Mouse (Mus musculus) C2C12 (cell line): ENCODE data around the gene Mbnl1. TPM values are rescaled to one million over a fixed set of nuclear protein-coding genes. Genes with fewer than 3 reads are reported as not detected.

Experiments
- H3K27me3 ChIP-seq: one replicate; pipeline ENCODE4 v1.6.1; 2011; ENCODE audit not compliant: control insufficient read depth, insufficient read depth, insufficient read length
- H3K36me3 ChIP-seq: one replicate; pipeline ENCODE4 v1.6.1; 2011; ENCODE audit not compliant: control insufficient read depth, insufficient read depth
- H3K4me3 ChIP-seq: one replicate; pipeline ENCODE4 v1.5.1; 2011; ENCODE audit warnings: mild to moderate bottlenecking, control low read depth; ENCODE audit not compliant: poor library complexity, insufficient read depth, severe bottlenecking
- H3K79me2 ChIP-seq: one replicate; pipeline ENCODE4 v1.6.1; 2011; ENCODE audit not compliant: control insufficient read depth, insufficient read depth
- H3K79me3 ChIP-seq: one replicate; pipeline ENCODE4 v1.6.1; 2011; ENCODE audit warnings: low read depth, control low read depth
- H3ac ChIP-seq: one replicate; pipeline ENCODE3; 2011; ENCODE audit warnings: low read depth; ENCODE audit not compliant: control insufficient read depth, insufficient read length
- CEBPB ChIP-seq: IDR thresholded peaks from one replicate; pipeline ENCODE4 v1.6.1; 2011; ENCODE audit warnings: low read depth, mild to moderate bottlenecking, control low read depth, moderate library complexity
- CTCF ChIP-seq: IDR thresholded peaks from one replicate; pipeline ENCODE4 v1.5.1; 2011; ENCODE audit not compliant: control insufficient read depth, insufficient read depth, insufficient read length
- FOSL1 ChIP-seq: IDR thresholded peaks from one replicate; pipeline ENCODE4 v1.8.0; 2011; ENCODE audit warnings: mild to moderate bottlenecking, low read length; ENCODE audit not compliant: poor library complexity, insufficient read depth, severe bottlenecking
- MAX ChIP-seq: IDR thresholded peaks from one replicate; pipeline ENCODE4 v1.6.1; 2011; ENCODE audit warnings: mild to moderate bottlenecking, control low read depth
- MYOD1 ChIP-seq: IDR thresholded peaks from one replicate; pipeline ENCODE4 v1.6.1; 2011; ENCODE audit warnings: low read depth; ENCODE audit not compliant: control insufficient read depth, insufficient read length
- MYOG ChIP-seq: IDR thresholded peaks from one replicate; pipeline ENCODE4 v1.6.1; 2011; ENCODE audit not compliant: control insufficient read depth, insufficient read length; ENCODE audit errors: extremely low read depth
- USF1 ChIP-seq: IDR thresholded peaks from one replicate; pipeline ENCODE4 v1.6.1; 2011; ENCODE audit warnings: low read depth, mild to moderate bottlenecking, control low read depth, moderate library complexity
- polyA plus RNA-seq: library from polyadenylated mRNA; unstranded; fragments of >200 nt; fragmentation: generic; extraction: Trizol; gene quantifications from one replicate; pipeline ENCODE4 v1.2.1, GENCODE M21; 2012; ENCODE audit warnings: missing spikeins

The Mbnl1 gene
- polyA plus RNA-seq, 1 experiment = 37.7 TPM

GRCm38 (mm10) chr3:60517234-60517787 is 44.7 kb downstream of the Mbnl1 start:
- Histone ChIP-seq H3K79me3 (peaks cover 94% of the 10 kb centered on the region), H3K79me2 (peaks cover 100% of the 10 kb centered on the region), H3K4me3 (no peak overlapping the region), H3K27me3 (no peaks in the 10 kb centered on the region), H3K36me3 (peaks cover 25% of the 10 kb centered on the region), H3ac (no peak overlapping the region)
- no peak for TF ChIP-seq MYOD1
- no peak for TF ChIP-seq MYOG
- no peak for TF ChIP-seq MAX
- no peak for TF ChIP-seq CTCF
- TF ChIP-seq USF1 = no peak
- no peak for TF ChIP-seq CEBPB
- no peak for TF ChIP-seq FOSL1

GRCm38 (mm10) chr3:60519337-60519736 is 46.7 kb downstream of the Mbnl1 start:
- Histone ChIP-seq H3K79me3 (peaks cover 93% of the 10 kb centered on the region), H3K27me3 (no peaks in the 10 kb centered on the region), H3K79me2 (peaks cover 100% of the 10 kb centered on the region), H3ac (no peak overlapping the region), H3K4me3 (no peak overlapping the region), H3K36me3 (peaks cover 25% of the 10 kb centered on the region)
- TF ChIP-seq MAX = no peak
- no peak for TF ChIP-seq MYOD1
- no peak for TF ChIP-seq FOSL1
- no peak for TF ChIP-seq USF1
- TF ChIP-seq CTCF = no peak
- no peak for TF ChIP-seq MYOG
- TF ChIP-seq CEBPB = no peak

- H3K27me3 ChIP-seq = no peaks in the 10 kb centered on the region
- peaks cover 100% of the 10 kb centered on the region for H3K79me2 ChIP-seq
- TF ChIP-seq MYOG = no peak
- no peak for TF ChIP-seq CTCF
- TF ChIP-seq MYOD1 = no peak
- TF ChIP-seq FOSL1 = no peak
- no peak for TF ChIP-seq USF1
- no peak for TF ChIP-seq CEBPB
- TF ChIP-seq MAX = no peak
- H3K79me3 ChIP-seq = peaks cover 93% of the 10 kb centered on the region
- no peak overlapping the region for H3K4me3 ChIP-seq
- no peak overlapping the region for H3ac ChIP-seq
- peaks cover 20% of the 10 kb centered on the region for H3K36me3 ChIP-seq
Measured at GRCm38 (mm10) chr3:60524127-60524526, 51.5 kb downstream of the Mbnl1 start.

GRCm38 (mm10) chr3:60531286-60531685 is 58.7 kb downstream of the Mbnl1 start:
- H3K79me3 ChIP-seq = peaks cover 90% of the 10 kb centered on the region
- H3ac ChIP-seq = no peak overlapping the region
- no peaks in the 10 kb centered on the region for H3K27me3 ChIP-seq
- TF ChIP-seq MYOG (no peak), CTCF (no peak), MAX (no peak), MYOD1 (no peak), USF1 (no peak), CEBPB (no peak), FOSL1 (no peak)
- H3K36me3 ChIP-seq = peaks cover 13% of the 10 kb centered on the region
- H3K4me3 ChIP-seq = no peak overlapping the region
- peaks cover 100% of the 10 kb centered on the region for H3K79me2 ChIP-seq

GRCm38 (mm10) chr3:60531826-60532225 is 59.2 kb downstream of the Mbnl1 start:
- no peaks in the 10 kb centered on the region for H3K27me3 ChIP-seq
- H3K4me3 ChIP-seq = no peak overlapping the region
- peaks cover 91% of the 10 kb centered on the region for H3K79me3 ChIP-seq
- peaks cover 13% of the 10 kb centered on the region for H3K36me3 ChIP-seq
- H3ac ChIP-seq = no peak overlapping the region
- H3K79me2 ChIP-seq = peaks cover 100% of the 10 kb centered on the region
- no peak for TF ChIP-seq MYOD1
- TF ChIP-seq FOSL1 = no peak
- no peak for TF ChIP-seq CEBPB
- no peak for TF ChIP-seq USF1
- TF ChIP-seq MYOG = no peak
- TF ChIP-seq MAX = no peak
- no peak for TF ChIP-seq CTCF
